Mouse (Mus musculus) left cerebral cortex, adult 8-10 months (tissue): ENCODE data around the gene Gm9936. TPM values are rescaled to one million over a fixed set of nuclear protein-coding genes. Genes with fewer than 3 reads are reported as not detected.
A peak's percentile ranks its signal among the peaks of the same experiment; 100 is the strongest.
"Not testable (repeated sequence)": the region's sequence is repeated elsewhere in the genome, so short reads cannot be mapped to it uniquely, and the experiment has no call there.

Source experiments
- DNase-seq, 2 experiments: peaks; one replicate each; pipeline ENCODE4 v3.0.0; 2022; ENCODE audit warnings: low spot score in 2 of 2
- total RNA-seq, 4 experiments: library from RNA; stranded (reverse); gene quantifications; 2 replicates each; pipeline ENCODE4 v1.2.4; 2022

The Gm9936 gene
- total RNA-seq = 1 to 10 TPM in 1 of 4 experiments, under 1 TPM in 3; 0.57 to 1.1 (median 0.83) TPM

DNA sequence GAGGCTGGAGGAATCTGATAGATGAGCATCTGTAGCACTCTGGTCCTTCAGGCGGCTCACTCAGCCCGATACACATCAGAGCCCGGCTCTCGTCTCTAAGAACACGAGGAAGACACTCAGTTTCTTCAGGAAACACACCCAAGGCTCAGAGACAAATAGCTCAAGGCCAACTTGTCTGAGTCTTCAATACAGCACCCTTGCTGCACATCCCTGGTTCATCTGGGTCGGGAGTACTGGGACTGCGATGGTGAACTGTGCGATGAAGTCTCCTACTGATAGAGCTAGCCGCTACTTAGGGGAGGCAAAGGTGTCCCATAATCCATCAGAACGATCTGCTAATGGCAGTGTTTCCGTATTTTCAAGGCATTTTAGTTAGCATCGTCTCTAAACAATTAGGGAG, at the start of gene Gm9936:
Gene Gm9936 (minus strand): TSS at position 101 of the 400 bp plus-strand sequence.
- DNase-seq = no peak

GRCm38 (mm10) chr5:114902413-114902812, 43.9 kb upstream of the Gm9936 start:
- no peak for DNase-seq

GRCm38 (mm10) chr5:114898857-114899256, 40.4 kb upstream of the Gm9936 start:
- no peak for DNase-seq

DNA sequence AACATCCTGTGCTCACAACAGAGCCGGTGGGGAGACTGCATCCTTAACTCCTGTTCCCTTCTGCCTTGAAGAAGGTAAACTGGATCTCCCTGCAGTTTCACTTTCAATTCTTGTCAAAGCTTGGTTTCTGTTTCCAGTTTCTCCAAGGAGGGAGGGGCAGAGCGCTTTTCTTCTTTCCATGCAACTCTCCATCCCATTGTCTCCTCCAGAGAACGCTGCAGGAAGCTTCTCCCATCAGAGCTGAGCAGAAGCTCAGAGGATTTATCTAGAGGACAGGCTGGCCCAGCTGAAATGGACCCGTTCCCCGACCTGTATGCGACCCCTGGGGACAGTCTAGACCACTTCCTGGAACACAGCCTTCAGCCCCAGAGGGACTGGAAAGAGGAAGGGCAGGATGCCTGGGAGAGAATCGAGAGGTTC, 38.9 kb upstream of the Gm9936 start:
- DNase-seq = no peak

DNA sequence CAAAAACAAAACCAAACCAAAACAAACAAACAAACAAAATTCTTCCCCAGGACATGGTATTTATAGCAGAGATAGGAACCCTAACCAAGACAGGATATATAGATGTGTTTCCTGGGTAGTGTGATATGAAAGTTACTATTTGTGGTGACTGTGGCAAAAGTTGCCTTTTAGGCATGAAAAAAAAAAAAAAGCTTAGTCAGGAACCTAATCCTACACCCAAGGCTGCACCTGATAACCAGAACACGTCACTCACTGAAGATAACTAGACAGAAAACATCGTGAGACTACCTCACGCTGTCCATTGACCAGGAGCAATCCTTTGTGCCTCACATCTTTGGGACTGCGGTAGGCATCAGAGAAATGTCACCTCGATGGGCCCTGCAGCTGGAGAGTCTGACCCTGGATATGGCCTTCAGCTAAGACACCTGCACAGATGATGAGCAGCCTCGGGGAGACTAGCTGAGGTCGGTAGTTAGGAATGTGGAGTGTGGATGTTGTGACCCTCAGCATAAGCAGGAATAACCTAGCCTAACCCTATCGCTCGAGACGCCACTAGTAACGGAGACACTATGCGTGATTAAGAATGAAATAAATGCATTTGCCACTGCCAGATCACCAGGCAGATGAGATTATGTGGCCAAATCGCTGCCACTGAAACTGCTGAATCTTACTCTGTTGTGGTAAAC, 38.3 kb upstream of the Gm9936 start, which contains the start of gene Oasl2:
Gene Oasl2 (plus strand): TSS at position 249 of the 686 bp plus-strand sequence.
- no peak for DNase-seq

DNA sequence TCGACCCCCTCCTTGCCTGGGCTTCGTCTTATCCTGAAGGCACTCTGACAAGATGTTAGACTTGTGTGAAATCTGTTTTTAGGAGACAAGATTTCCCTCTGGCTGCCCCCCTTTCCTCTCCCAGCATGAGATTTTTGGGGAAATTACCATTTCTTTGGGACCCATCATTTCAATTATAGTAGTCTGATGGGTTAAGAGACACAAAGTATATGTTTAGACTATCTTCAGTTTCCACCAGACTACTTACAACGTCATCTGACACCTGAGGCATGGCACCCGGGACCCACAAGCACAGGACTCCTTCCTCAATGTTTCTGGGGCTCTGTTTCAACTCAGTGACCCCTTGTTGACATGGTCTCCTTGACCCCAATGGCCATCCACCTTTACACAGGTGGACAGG, 37.1 kb upstream of the Gm9936 start:
- DNase-seq = no peak

- no peak for DNase-seq
Observed at GRCm38 (mm10) chr5:114888995-114889394, 30.5 kb upstream of the Gm9936 start.

- no peak for DNase-seq
Observed at GRCm38 (mm10) chr5:114886801-114887200, 28.3 kb upstream of the Gm9936 start.

GRCm38 (mm10) chr5:114883022-114883421, 24.5 kb upstream of the Gm9936 start:
- DNase-seq = no peak

DNA sequence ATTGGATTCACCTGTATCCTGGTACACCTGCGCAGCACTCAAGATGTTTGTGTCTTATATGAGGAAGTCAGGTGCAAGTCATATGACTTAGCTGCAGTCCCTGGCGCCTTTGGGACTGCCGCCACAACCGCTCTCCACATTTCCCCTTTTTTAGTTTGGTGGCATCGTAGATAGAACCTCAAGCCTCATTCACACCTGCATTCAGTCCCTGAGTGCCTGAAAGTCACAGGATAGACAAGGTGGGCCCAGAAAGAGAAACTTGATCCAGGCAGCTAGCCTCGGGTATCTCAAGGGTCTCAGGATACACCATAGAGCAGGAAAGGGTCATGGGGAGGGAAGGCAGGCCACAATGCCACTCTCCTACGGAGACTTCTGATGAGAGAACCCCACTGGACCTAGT, 23.8 kb upstream of the Gm9936 start:
- DNase-seq = not testable (repeated sequence)

- no peak for DNase-seq
Observed at GRCm38 (mm10) chr5:114879399-114879798, 20.9 kb upstream of the Gm9936 start.

GRCm38 (mm10) chr5:114877487-114877886, 19.0 kb upstream of the Gm9936 start:
- no peak for DNase-seq

DNA sequence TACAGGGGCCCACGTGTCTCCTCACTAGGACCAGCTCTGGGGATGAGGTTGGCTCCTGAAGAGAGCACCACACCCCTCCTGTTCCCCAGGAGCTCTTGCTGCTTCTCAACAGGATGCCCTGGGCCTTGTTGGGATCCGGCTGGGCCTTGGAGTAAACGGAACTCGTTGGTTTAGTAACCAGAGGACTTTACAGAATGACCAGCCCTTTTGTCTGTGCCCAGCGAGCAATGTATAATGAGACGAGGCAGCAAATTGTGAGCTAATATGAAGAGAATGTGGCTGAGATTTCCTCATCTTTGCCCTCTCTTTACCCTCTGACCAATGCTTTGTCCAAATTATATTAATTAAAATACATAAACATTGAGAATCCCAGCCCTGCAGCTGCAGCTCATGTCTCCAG, 17.8 kb upstream of the Gm9936 start:
- no peak for DNase-seq

DNA sequence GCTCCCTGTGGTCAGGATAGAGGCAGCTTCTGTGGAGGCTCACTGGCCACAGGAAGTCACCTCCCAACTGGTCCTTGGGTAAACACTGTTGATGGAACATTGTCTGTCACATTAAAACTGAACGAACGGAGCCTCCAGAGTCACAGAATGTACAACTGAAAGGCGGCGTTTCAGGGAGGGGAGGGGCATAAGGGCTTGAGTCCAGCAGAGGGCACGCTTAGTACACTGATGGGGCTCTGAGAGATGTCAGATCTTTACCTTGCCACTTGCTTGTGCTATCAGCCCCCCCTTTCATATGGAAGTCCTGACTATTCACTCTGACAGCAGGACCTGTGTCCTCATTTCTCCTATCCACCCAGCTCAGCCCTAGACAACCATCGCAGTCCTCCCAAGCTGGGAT, 17.4 kb upstream of the Gm9936 start:
- no peak for DNase-seq

GRCm38 (mm10) chr5:114865279-114865678, 6.8 kb upstream of the Gm9936 start:
- DNase-seq = no peak

- no peak for DNase-seq
Observed at GRCm38 (mm10) chr5:114864813-114865212, 6.3 kb upstream of the Gm9936 start.

DNA sequence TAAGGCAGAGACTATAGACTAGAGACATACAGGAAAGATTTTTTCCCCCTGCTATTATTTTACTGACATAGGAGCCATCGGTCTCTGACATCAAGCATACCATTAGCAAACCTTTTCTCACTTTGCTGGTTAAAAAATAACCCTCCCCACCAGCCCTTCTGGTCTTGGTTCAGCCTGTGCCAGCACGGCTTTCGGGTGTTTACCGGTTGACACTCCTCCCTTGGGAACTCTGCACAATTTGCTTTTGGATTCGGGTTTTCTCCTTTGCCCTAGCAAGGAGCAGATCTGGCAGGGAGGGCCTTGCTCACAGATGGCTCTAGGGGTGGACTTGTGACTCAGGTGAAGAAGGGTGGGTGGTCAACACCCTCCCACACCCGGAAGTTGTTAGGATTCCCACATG, 3.2 kb upstream of the Gm9936 start:
- DNase-seq = no peak

- peak; percentile 21 to 61 for DNase-seq
Observed at GRCm38 (mm10) chr5:114859253-114859652, 771 bp upstream of the Gm9936 start.

GRCm38 (mm10) chr5:114853364-114853763, 5.1 kb downstream of the Gm9936 start, which contains the start of gene 4930519G04Rik:
Gene 4930519G04Rik, plus strand, starts transcription at chr5:114853664.
- not testable (repeated sequence) for DNase-seq

- no peak for DNase-seq
Observed at GRCm38 (mm10) chr5:114851565-114852236, 6.8 kb downstream of the Gm9936 start.

- DNase-seq = not testable (repeated sequence)
Observed at GRCm38 (mm10) chr5:114844371-114844770, 14.1 kb downstream of the Gm9936 start.

DNA sequence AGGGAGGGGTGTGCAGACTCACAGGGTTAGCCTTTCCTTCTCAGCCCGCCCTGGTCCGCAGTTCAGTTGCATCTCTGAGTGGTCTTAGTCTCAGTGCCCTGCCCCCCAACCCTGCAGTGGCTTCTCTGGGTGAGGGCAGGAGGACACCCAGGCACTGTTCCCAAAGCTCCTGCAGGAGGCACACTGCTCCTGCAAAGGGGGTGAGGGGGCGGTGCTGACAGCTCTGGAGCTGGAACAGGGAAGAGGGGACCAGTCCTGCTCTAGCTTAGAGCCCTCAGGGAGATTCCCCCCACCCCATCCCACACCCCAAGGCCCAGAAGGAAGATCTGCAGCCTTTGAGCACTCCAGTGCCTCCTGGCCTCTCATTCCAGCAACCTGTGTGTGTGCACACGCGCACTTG, 15.8 kb downstream of the Gm9936 start:
- no peak for DNase-seq

DNA sequence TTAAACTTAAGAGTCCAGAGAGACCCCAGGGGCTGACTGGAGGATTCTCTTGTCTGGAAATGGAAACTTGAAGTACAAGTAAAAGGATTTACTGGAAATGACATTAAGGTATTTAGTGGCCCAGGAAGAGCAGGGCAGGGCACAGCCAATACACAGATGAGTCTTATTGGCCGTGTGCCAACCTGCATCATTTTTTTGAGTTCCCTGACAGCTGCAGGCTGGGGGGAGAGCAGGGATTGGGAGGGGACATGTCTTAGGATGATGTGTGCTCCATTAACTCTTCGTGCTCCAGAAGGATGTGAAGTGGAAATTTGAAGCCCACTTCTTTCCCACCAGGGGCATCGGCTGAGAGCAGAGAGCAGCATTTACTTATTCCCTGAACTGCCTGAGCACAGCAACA, 16.3 kb downstream of the Gm9936 start:
- DNase-seq = not testable (repeated sequence)
